In the genomic region with DNA sequence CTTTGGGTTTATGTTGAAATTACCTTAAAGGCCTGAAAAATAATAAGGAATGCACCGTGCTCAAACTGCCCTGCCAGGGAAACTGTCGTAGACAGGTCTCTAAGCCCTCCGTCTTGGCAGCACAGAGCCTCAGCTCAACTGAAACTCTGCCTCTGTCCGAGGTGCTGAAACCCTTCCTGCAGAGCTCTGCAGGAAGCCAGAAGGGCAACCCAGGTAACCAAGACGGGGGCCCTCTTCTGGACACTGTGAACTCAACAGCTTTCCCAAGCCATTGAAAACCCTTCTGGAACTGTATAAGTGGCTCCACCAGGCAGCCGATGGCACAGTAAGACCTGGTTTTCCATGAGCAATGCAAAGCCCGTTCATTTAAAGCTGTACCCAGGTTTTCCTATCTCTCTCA, we compare ENCODE assay signal across 8 mouse cellular contexts. TPM values are rescaled to one million over a fixed set of nuclear protein-coding genes. Genes with fewer than 3 reads are reported as not detected.
DNase-seq lines count a peak whose midpoint lies in the region; TF ChIP-seq lines count a peak whose summit lies in the region.

No protein-coding gene starts in this region.

- peak; percentile 22; the same call in 1 of the 2 replicates for TF ChIP-seq CTCF in cerebellum, adult 2 months (IDR thresholded peaks at IDR 0.05; ENCODE audit: borderline replicate concordance, insufficient read depth, low read depth, low read length)

- H3K27me3 ChIP-seq in cerebellum, adult 2 months (ENCODE audit: control insufficient read depth, insufficient read depth, low read length) = no peaks in the 10 kb centered on the region

- 0 out of 2 replicates have a peak, but pooled peaks cover 3% of the 10 kb centered on the region for H3K4me1 ChIP-seq in cerebellum, adult 2 months (ENCODE audit: control insufficient read depth, insufficient read depth, low read length)

- no peak overlapping the region for H3K4me3 ChIP-seq in cerebellum, adult 2 months (replicated peaks; ENCODE audit: insufficient read depth, low read depth, low read length)

- WGBS in cerebellum, adult 2 months = 32% methylated on average over 7 of the region's 7 CpGs

- H3K27ac ChIP-seq in cerebellum, adult 2 months (ENCODE audit: insufficient read depth, low read length) = no peak overlapping the region

- TF ChIP-seq POLR2A in cerebellum, adult 2 months (IDR thresholded peaks at IDR 0.05; ENCODE audit: borderline replicate concordance, insufficient read depth, low read length) = no peak

- peak in 1 of 2 experiments; percentile 22 for DNase-seq in cerebellum, adult 2 months
- DNase-seq in cerebellum, adult 8-10 months = no peak
- DNase-seq in B cell, adult 2 months = peak; percentile 66
- peak; percentile 78 for DNase-seq in adrenal gland, postnatal 25 days
- peak; percentile 59 for DNase-seq in heart, adult 8-10 months (ENCODE audit: low spot score)
- DNase-seq in kidney, postnatal 36 days = peak; percentile 85 to 94
- DNase-seq in naive thymus-derived CD4-positive, alpha-beta T cell, adult 2 months (ENCODE audit: low read depth) = peak; percentile 95
- DNase-seq in yolk sac, embryonic 10.5 days (ENCODE audit: low spot score) = peak; percentile 78

RNA-seq across cellular contexts. Expression of a gene that starts 6.1 kb away (rescaled TPM):
- 83.3 and 85.2 TPM in 2 replicates for polyA plus RNA-seq in cerebellum, adult 2 months (2012; rRNA removed)
- total RNA-seq in adrenal gland, postnatal 25 days (2021) = 12.7 and 26.0 TPM in 2 replicates
- total RNA-seq in heart, adult 8-10 months (2022) = 10 to 100 TPM; 48.8 to 95.2 (median 71.0) TPM

RNA-seq across cellular contexts. Expression of a gene that starts 7.1 kb away (rescaled TPM):
- polyA plus RNA-seq in cerebellum, adult 2 months (2012; rRNA removed) = 7.5 and 8.6 TPM in 2 replicates
- 8.3 and 8.7 TPM in 2 replicates for total RNA-seq in adrenal gland, postnatal 25 days (2021)
- total RNA-seq in heart, adult 8-10 months (2022) = 10 to 100 TPM; 21.4 to 26.9 (median 23.8) TPM

RNA-seq across cellular contexts. Expression of a gene that starts 34.5 kb away (rescaled TPM):
- 4.1 and 4.4 TPM in 2 replicates for polyA plus RNA-seq in cerebellum, adult 2 months (2012; rRNA removed)
- total RNA-seq in adrenal gland, postnatal 25 days (2021) = 0.27 and 1.2 TPM in 2 replicates
- 1 to 10 TPM in 2 of 4 experiments, under 1 TPM in 2; 0.73 to 1.7 (median 1.1) TPM for total RNA-seq in heart, adult 8-10 months (2022)

RNA-seq across cellular contexts. Expression of a gene that starts 36.0 kb away (rescaled TPM):
- 51.8 and 53.5 TPM in 2 replicates for polyA plus RNA-seq in cerebellum, adult 2 months (2012; rRNA removed)
- 83.6 and 88.2 TPM in 2 replicates for total RNA-seq in adrenal gland, postnatal 25 days (2021)
- total RNA-seq in heart, adult 8-10 months (2022) = 100 to 1,000 TPM in 2 of 4 experiments, 10 to 100 TPM in 2; 96.5 to 106 (median 101) TPM

RNA-seq across cellular contexts. Expression of a gene that starts 55.7 kb away (rescaled TPM):
- 0.74 and 0.87 TPM in 2 replicates for polyA plus RNA-seq in cerebellum, adult 2 months (2012; rRNA removed)
- total RNA-seq in adrenal gland, postnatal 25 days (2021) = 0.43 TPM in 1 of 2 replicates, not detected in the other
- under 1 TPM in 1 of 4 experiments, not detected in 3; 0.16 TPM for total RNA-seq in heart, adult 8-10 months (2022)
